Mouse (Mus musculus): Measurements from ENCODE around the gene Naa30. TPM values are rescaled to one million over a fixed set of nuclear protein-coding genes. Genes with fewer than 3 reads are reported as not detected.

Naa30 gene
- 7.5 and 7.6 TPM in 2 replicates for polyA plus RNA-seq (2015; fragmentation: Nextera tagmentation; extraction: Ambion mirVana)

GRCm38 (mm10) chr14:49171867-49172581, at the start of gene Naa30:
Gene Naa30, plus strand, starts transcription at chr14:49172226.

Other genes with a start within 250 kb of the Naa30 start
- gene Ap5m1, start 106.1 kb upstream of the Naa30 start, polyA plus RNA-seq (2015; fragmentation: Nextera tagmentation; extraction: Ambion mirVana): 15.6 and 19.5 TPM in 2 replicates
- 24.4 and 26.2 TPM in 2 replicates for gene Exoc5, start 105.6 kb upstream of the Naa30 start, polyA plus RNA-seq (2015; fragmentation: Nextera tagmentation; extraction: Ambion mirVana)
- gene ccdc198, start 73.2 kb downstream of the Naa30 start, polyA plus RNA-seq (2015; fragmentation: Nextera tagmentation; extraction: Ambion mirVana): 0.43 and 4.9 TPM in 2 replicates

Data from adrenal gland, postnatal 0 days (tissue).